Mouse (Mus musculus) midbrain, embryonic 16.5 days (tissue): ENCODE measurements around the gene Apbb2. TPM values are rescaled to one million over a fixed set of nuclear protein-coding genes. Genes with fewer than 3 reads are reported as not detected.
A peak's percentile ranks its signal among the peaks of the same experiment; 100 is the strongest.

Experiments used
- ATAC-seq: fragments of 200-750 bp; cut with Nextera tagmentation; 2 replicates; pipeline ENCODE4 v1.8.0; 2017; ENCODE audit warnings: moderate TSS enrichment
- H3K27ac ChIP-seq: fragments of 300-500 bp; sonication (generic); 2 replicates; pipeline ENCODE4 v1.5.1; 2014; ENCODE audit warnings: mild to moderate bottlenecking, low read length, mixed read lengths
- H3K27me3 ChIP-seq: fragments of 300-500 bp; sonication (generic); 2 replicates; pipeline ENCODE4 v1.6.1; 2014; ENCODE audit warnings: low read depth, low read length, mixed read lengths; ENCODE audit not compliant: control insufficient read depth, insufficient read depth
- H3K36me3 ChIP-seq: fragments of 300-500 bp; sonication (generic); 2 replicates; pipeline ENCODE4 v1.6.1; 2014; ENCODE audit warnings: mild to moderate bottlenecking, low read length, moderate library complexity, mixed read lengths; ENCODE audit not compliant: control insufficient read depth, insufficient read depth
- H3K4me1 ChIP-seq: fragments of 300-500 bp; sonication (generic); 2 replicates; pipeline ENCODE4 v1.6.1; 2014; ENCODE audit warnings: mild to moderate bottlenecking, low read length, mixed read lengths; ENCODE audit not compliant: control insufficient read depth, insufficient read depth
- H3K4me2 ChIP-seq: fragments of 300-500 bp; sonication (generic); 2 replicates; pipeline ENCODE4 v1.6.1; 2014; ENCODE audit warnings: mild to moderate bottlenecking, low read length, mixed read lengths
- H3K4me3 ChIP-seq: fragments of 300-500 bp; sonication (generic); 2 replicates; pipeline ENCODE4 v1.5.1; 2014; ENCODE audit warnings: low read depth, mild to moderate bottlenecking, low read length, moderate library complexity, mixed read lengths
- H3K9ac ChIP-seq: fragments of 300-500 bp; sonication (generic); 2 replicates; pipeline ENCODE4 v1.6.1; 2014; ENCODE audit warnings: low read depth, low read length, mixed read lengths
- H3K9me3 ChIP-seq: fragments of 300-500 bp; sonication (generic); replicated peaks from 2 replicates; pipeline ENCODE4 v1.6.1; 2014; ENCODE audit warnings: mild to moderate bottlenecking, low read length, mixed read lengths; ENCODE audit not compliant: control insufficient read depth, poor library complexity, severe bottlenecking
- WGBS: fragments of 180-500 bp; shearing (Covaris S2); extraction: QIAGEN DNeasy Blood & Tissue Kit; methylation state at CpG from one replicate; pipeline ENCODE4 v1.1.7; 2014; 5-methylcytosine and 5-hydroxymethylcytosine counted together
- polyA plus RNA-seq: library from polyadenylated mRNA; unstranded; fragments of >200 nt; fragmentation: Nextera tagmentation; extraction: Ambion mirVana; gene quantifications from 2 replicates; pipeline ENCODE4 v1.2.1, GENCODE M21; 2015

Gene Apbb2
- polyA plus RNA-seq, 1 experiment from 2014 or later, result 107 TPM

DNA sequence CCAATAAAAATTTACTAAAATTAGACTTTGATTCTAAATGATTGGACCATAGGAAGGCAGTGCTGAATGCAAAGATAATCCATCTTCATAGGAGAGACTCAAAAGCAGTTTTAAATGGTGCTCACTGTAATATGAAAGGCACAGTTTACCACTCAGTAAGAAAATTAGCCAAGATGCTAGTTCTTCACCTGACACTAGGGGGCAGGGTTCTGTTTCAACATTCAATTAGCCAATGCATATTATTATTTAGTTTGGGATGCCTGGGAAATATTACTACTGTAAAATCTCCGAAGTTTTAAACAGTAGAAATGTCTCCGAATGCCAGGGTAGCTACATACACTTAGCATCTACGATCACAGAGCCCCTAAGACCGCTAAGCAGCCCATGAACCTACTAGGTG, 194.7 kb downstream of the Apbb2 start:
- ATAC-seq, result no peak
- Histone ChIP-seq H3K9ac (no peak overlapping the region), H3K36me3 (no peaks in the 10 kb centered on the region), H3K4me3 (no peak overlapping the region), H3K27ac (no peak overlapping the region), H3K9me3 (no peaks in the 10 kb centered on the region), H3K27me3 (no peaks in the 10 kb centered on the region), H3K4me1 (no peaks in the 10 kb centered on the region; the same call in 1 of the 2 replicates), H3K4me2 (no peak overlapping the region)
- 77% methylated on average over 4 of the region's 4 CpGs for WGBS

GRCm38 (mm10) chr5:66423466-66423865, 195.1 kb downstream of the Apbb2 start:
- Histone ChIP-seq H3K9ac (no peak overlapping the region), H3K4me1 (no peaks in the 10 kb centered on the region; the same call in 1 of the 2 replicates), H3K27me3 (no peaks in the 10 kb centered on the region), H3K4me3 (no peak overlapping the region), H3K27ac (no peak overlapping the region), H3K9me3 (no peaks in the 10 kb centered on the region), H3K36me3 (no peaks in the 10 kb centered on the region), H3K4me2 (no peak overlapping the region)
- 93% methylated on average over 4 of the region's 4 CpGs for WGBS
- no peak for ATAC-seq

DNA sequence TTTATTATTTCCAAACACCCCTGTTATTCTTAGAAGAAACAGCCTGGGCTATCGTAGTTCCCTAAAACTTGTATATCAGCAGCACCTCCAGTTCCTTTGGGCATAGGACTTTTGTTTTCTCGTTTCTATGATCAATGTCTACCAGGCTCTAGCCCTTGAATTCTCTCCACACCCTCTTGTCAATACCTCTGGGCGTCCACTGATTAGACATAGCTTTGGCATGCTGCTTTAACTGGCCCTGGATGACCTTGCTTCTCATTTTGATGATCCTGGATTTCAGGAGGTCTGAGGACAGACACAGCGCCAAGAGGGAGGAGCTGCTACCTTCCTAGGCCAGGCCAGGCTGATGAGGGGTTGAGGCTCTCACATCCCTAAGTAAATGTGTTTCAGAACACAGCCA, 196.6 kb downstream of the Apbb2 start:
- H3K27me3 ChIP-seq, result no peaks in the 10 kb centered on the region
- no peaks in the 10 kb centered on the region for H3K9me3 ChIP-seq
- H3K9ac ChIP-seq, result no peak overlapping the region
- no peak overlapping the region for H3K4me2 ChIP-seq
- no peaks in the 10 kb centered on the region for H3K36me3 ChIP-seq
- H3K4me1 ChIP-seq, result peaks cover 9% of the 10 kb centered on the region
- WGBS, result 89% methylated on average over 4 of the region's 4 CpGs
- H3K4me3 ChIP-seq, result no peak overlapping the region
- H3K27ac ChIP-seq, result no peak overlapping the region
- ATAC-seq, result no peak

- no peaks in the 10 kb centered on the region for H3K27me3 ChIP-seq
- no peak overlapping the region for H3K9ac ChIP-seq
- ATAC-seq, result no peak
- WGBS, result 85% methylated on average over 15 of the region's 15 CpGs
- H3K4me1 ChIP-seq, result peaks cover 13% of the 10 kb centered on the region
- no peaks in the 10 kb centered on the region for H3K9me3 ChIP-seq
- H3K4me3 ChIP-seq, result no peak overlapping the region
- no peak overlapping the region for H3K4me2 ChIP-seq
- H3K27ac ChIP-seq, result no peak overlapping the region
- no peaks in the 10 kb centered on the region for H3K36me3 ChIP-seq
Measured at GRCm38 (mm10) chr5:66421230-66421629, 197.4 kb downstream of the Apbb2 start.

GRCm38 (mm10) chr5:66420011-66420410, 198.6 kb downstream of the Apbb2 start:
- Histone ChIP-seq H3K27ac (no peak overlapping the region), H3K36me3 (no peaks in the 10 kb centered on the region), H3K4me3 (no peak overlapping the region), H3K9ac (no peak overlapping the region), H3K9me3 (no peaks in the 10 kb centered on the region), H3K4me1 (peaks cover 25% of the 10 kb centered on the region), H3K4me2 (no peak overlapping the region), H3K27me3 (no peaks in the 10 kb centered on the region)
- ATAC-seq, result no peak
- WGBS, result 73% methylated on average over 7 of the region's 7 CpGs

GRCm38 (mm10) chr5:66417289-66417688, 201.3 kb downstream of the Apbb2 start:
- no peaks in the 10 kb centered on the region for H3K9me3 ChIP-seq
- no peak overlapping the region for H3K27ac ChIP-seq
- no peak for ATAC-seq
- peaks cover 38% of the 10 kb centered on the region for H3K4me1 ChIP-seq
- no peak overlapping the region for H3K4me3 ChIP-seq
- 54% methylated on average over 8 of the region's 8 CpGs for WGBS
- H3K9ac ChIP-seq, result no peak overlapping the region
- H3K36me3 ChIP-seq, result no peaks in the 10 kb centered on the region
- no peak overlapping the region for H3K4me2 ChIP-seq
- H3K27me3 ChIP-seq, result no peaks in the 10 kb centered on the region

- ATAC-seq, result peak; percentile 65; the same call in 1 of the 2 replicates
- WGBS, result 25% methylated on average over 7 of the region's 7 CpGs
Measured at GRCm38 (mm10) chr5:66415700-66416543, 202.7 kb downstream of the Apbb2 start.

GRCm38 (mm10) chr5:66415033-66415697, 203.4 kb downstream of the Apbb2 start:
- WGBS, result 41% methylated on average over 9 of the region's 9 CpGs
- Histone ChIP-seq H3K4me2 (no peak overlapping the region), H3K27me3 (no peaks in the 10 kb centered on the region), H3K4me3 (no peak overlapping the region), H3K36me3 (no peaks in the 10 kb centered on the region), H3K9me3 (no peaks in the 10 kb centered on the region), H3K9ac (no peak overlapping the region), H3K27ac (peak overlapping the region; percentile 75), H3K4me1 (peaks cover 38% of the 10 kb centered on the region)
- peak; percentile 21; the same call in 1 of the 2 replicates for ATAC-seq

More at GRCm38 (mm10) chr5:66415700-66416543, 202.7 kb downstream of the Apbb2 start:
- no peaks in the 10 kb centered on the region for H3K36me3 ChIP-seq
- H3K4me3 ChIP-seq, result no peak overlapping the region
- H3K4me2 ChIP-seq, result 0 out of 2 replicates have a peak overlapping the region, but pooled peaks have one; percentile 26
- H3K4me1 ChIP-seq, result peaks cover 38% of the 10 kb centered on the region
- H3K9me3 ChIP-seq, result no peaks in the 10 kb centered on the region
- H3K9ac ChIP-seq, result no peak overlapping the region; the same call in 1 of the 2 replicates
- H3K27me3 ChIP-seq, result no peaks in the 10 kb centered on the region
- H3K27ac ChIP-seq, result peak overlapping the region; percentile 75

- H3K4me2 ChIP-seq, result no peak overlapping the region
- no peaks in the 10 kb centered on the region for H3K27me3 ChIP-seq
- WGBS, result 29% methylated on average over 5 of the region's 5 CpGs
- peaks cover 38% of the 10 kb centered on the region for H3K4me1 ChIP-seq
- H3K9ac ChIP-seq, result peak overlapping the region; percentile 26; the same call in 1 of the 2 replicates
- no peak overlapping the region for H3K4me3 ChIP-seq
- no peaks in the 10 kb centered on the region for H3K36me3 ChIP-seq
- no peaks in the 10 kb centered on the region for H3K9me3 ChIP-seq
- no peak for ATAC-seq
- peak overlapping the region; percentile 67 for H3K27ac ChIP-seq
Measured at GRCm38 (mm10) chr5:66413402-66413801, 205.2 kb downstream of the Apbb2 start.
